Mouse (Mus musculus): Measurements from ENCODE around the gene Krt2.

GRCm38 (mm10) chr15:101860421-101861130 lies 42.6 kb upstream of the Krt2 start:
- TF ChIP-seq CTCF (IDR thresholded peaks at IDR 0.05; ENCODE audit: low read depth) (peak; percentile 38; the same call in 1 of the 2 replicates), EP300 (IDR thresholded peaks at IDR 0.05; ENCODE audit: low read depth) (no peak)

Data from liver, embryonic 14.5 days (tissue).